Mouse (Mus musculus): ENCODE measurements around the gene Card9. TPM values are rescaled to one million over a fixed set of nuclear protein-coding genes. Genes with fewer than 3 reads are reported as not detected.
"Not testable (repeated sequence)": the region's sequence is repeated elsewhere in the genome, so short reads cannot be mapped to it uniquely, and the experiment has no call there.

Card9 gene
- polyA plus RNA-seq, 1 experiment from 2014 or later = 1.5 TPM

- ATAC-seq (ENCODE audit: low read depth) (no peak), DNase-seq (no peak)
- H3K9ac ChIP-seq = peak overlapping the region; percentile 33; the same call in 1 of the 2 replicates
- no peaks in the 10 kb centered on the region for H3K27me3 ChIP-seq
- no peaks in the 10 kb centered on the region for H3K9me3 ChIP-seq (replicated peaks)
- peaks cover 73% of the 10 kb centered on the region for H3K36me3 ChIP-seq
- peaks cover 26% of the 10 kb centered on the region for H3K4me1 ChIP-seq (replicated peaks)
- WGBS (ENCODE audit: insufficient replicate concordance) = 63% methylated on average over 3 of the region's 3 CpGs
- peak overlapping the region; percentile 25 for H3K4me2 ChIP-seq
- peak overlapping the region; percentile 97 for H3K4me3 ChIP-seq (replicated peaks)
- H3K27ac ChIP-seq = no peak overlapping the region
Observed at GRCm38 (mm10) chr2:26390954-26391353, 30.2 kb upstream of the Card9 start.

DNA sequence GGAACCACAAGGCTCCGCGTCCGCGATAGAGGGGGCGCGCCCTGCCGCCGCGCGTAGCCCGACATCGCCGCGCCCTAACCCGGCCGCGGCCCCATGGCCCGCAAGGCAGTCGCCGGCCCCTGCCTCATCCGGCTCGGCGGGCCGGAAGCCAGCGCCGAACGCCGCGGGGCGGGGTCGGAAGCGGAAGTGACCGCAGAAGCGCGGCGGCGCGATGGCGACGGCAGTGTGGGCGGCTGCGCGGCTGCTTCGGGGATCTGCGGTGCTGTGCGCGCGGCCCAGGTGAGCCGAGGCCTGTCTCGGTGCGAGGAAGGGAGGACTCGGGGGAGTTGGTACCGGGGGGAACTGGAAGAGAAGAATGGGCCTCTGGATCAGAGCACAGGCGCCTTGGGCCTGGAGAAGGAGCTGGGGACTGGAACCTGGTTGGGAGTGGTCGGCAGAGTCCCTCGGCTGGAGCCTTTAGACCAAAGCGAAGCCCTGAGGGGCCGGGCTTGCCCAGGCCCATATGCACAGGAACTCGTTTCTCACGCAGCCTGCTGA is 28.5 kb upstream of the Card9 start, which contains the start of the genes Entr1 and Pmpca:
Entr1 (minus strand) TSS at position 163 of the 537 bp plus-strand sequence.
Pmpca (plus strand) TSS at position 186 of the 537 bp plus-strand sequence.
- H3K27me3 ChIP-seq = no peaks in the 10 kb centered on the region
- H3K4me1 ChIP-seq (replicated peaks) = peaks cover 26% of the 10 kb centered on the region
- under 1% methylated on average over 60 of the region's 60 CpGs for WGBS (ENCODE audit: insufficient replicate concordance)
- peak; percentile 75 for DNase-seq
- H3K4me2 ChIP-seq = peak within 1 kb of the TSS; percentile 93
- H3K9me3 ChIP-seq (replicated peaks) = no peaks in the 10 kb centered on the region
- peak within 1 kb of the TSS; percentile 96 for H3K9ac ChIP-seq
- H3K36me3 ChIP-seq = peaks cover 73% of the 10 kb centered on the region
- ATAC-seq (ENCODE audit: low read depth) = peak; percentile 91
- peak within 1 kb of the TSS; percentile 83 for H3K27ac ChIP-seq
- peak within 1 kb of the TSS; percentile 97 for H3K4me3 ChIP-seq (replicated peaks)

- H3K4me3 ChIP-seq (replicated peaks) = peak overlapping the region; percentile 97
- no peaks in the 10 kb centered on the region for H3K9me3 ChIP-seq (replicated peaks)
- under 1% methylated on average over 45 of the region's 45 CpGs for WGBS (ENCODE audit: insufficient replicate concordance)
- DNase-seq (no peak), ATAC-seq (ENCODE audit: low read depth) (peak; percentile 72)
- H3K4me2 ChIP-seq = peak overlapping the region; percentile 93
- H3K27me3 ChIP-seq = no peaks in the 10 kb centered on the region
- peaks cover 26% of the 10 kb centered on the region for H3K4me1 ChIP-seq (replicated peaks)
- peak overlapping the region; percentile 96 for H3K9ac ChIP-seq
- peak overlapping the region; percentile 83 for H3K27ac ChIP-seq
- peaks cover 73% of the 10 kb centered on the region for H3K36me3 ChIP-seq
Observed at GRCm38 (mm10) chr2:26388682-26389153, 28.0 kb upstream of the Card9 start.

GRCm38 (mm10) chr2:26387713-26388112 is 27.0 kb upstream of the Card9 start:
- peaks cover 26% of the 10 kb centered on the region for H3K4me1 ChIP-seq (replicated peaks)
- H3K4me3 ChIP-seq (replicated peaks) = peak overlapping the region; percentile 97
- no peaks in the 10 kb centered on the region for H3K9me3 ChIP-seq (replicated peaks)
- ATAC-seq (ENCODE audit: low read depth) = no peak
- H3K4me2 ChIP-seq = peak overlapping the region; percentile 93
- no peaks in the 10 kb centered on the region for H3K27me3 ChIP-seq
- 65% methylated on average over 3 of the region's 3 CpGs for WGBS (ENCODE audit: insufficient replicate concordance)
- peak overlapping the region; percentile 96 for H3K9ac ChIP-seq
- DNase-seq = no peak
- peak overlapping the region; percentile 13; the same call in 1 of the 2 replicates for H3K27ac ChIP-seq
- H3K36me3 ChIP-seq = peaks cover 73% of the 10 kb centered on the region

DNA sequence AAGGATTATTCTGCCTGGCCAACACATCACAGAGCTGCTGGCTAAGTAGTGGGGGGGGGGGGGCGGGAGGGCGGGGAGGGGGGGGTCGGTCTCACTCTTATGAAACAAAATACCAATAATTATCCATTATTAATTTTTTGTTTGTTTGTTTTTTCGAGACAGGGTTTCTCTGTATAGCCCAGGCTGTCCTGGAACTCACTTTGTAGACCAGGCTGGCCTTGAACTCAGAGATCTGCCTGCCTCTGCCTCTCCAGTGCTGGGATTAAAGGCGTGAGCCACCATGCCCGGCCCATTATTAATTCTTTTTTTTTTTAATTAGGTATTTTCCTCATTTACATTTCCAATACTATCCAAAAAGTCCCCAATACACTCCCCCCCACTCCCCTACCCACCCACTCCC is 20.2 kb upstream of the Card9 start:
- not testable (repeated sequence) for H3K9me3 ChIP-seq (replicated peaks); DNase-seq; ATAC-seq (ENCODE audit: low read depth); H3K27me3 ChIP-seq; H3K27ac ChIP-seq
- WGBS (ENCODE audit: insufficient replicate concordance) = 19% methylated on average over 6 of the region's 6 CpGs
- Histone ChIP-seq H3K4me2 (peak overlapping the region; percentile 91), H3K4me1 (replicated peaks) (peaks cover 15% of the 10 kb centered on the region), H3K4me3 (replicated peaks) (peak overlapping the region; percentile 89), H3K9ac (peak overlapping the region; percentile 84; the same call in 1 of the 2 replicates), H3K36me3 (peaks cover 71% of the 10 kb centered on the region)

GRCm38 (mm10) chr2:26380131-26380771 is 19.5 kb upstream of the Card9 start, which contains the start of gene Snapc4:
Snapc4 (minus strand) TSS chr2:26380653.
- peak; percentile 92 for ATAC-seq (ENCODE audit: low read depth)
- Histone ChIP-seq H3K4me3 (replicated peaks) (peak within 1 kb of the TSS; percentile 89), H3K36me3 (peaks cover 70% of the 10 kb centered on the region), H3K4me1 (replicated peaks) (peaks cover 15% of the 10 kb centered on the region), H3K9me3 (replicated peaks) (no peaks in the 10 kb centered on the region), H3K27me3 (no peaks in the 10 kb centered on the region), H3K4me2 (peak within 1 kb of the TSS; percentile 91), H3K9ac (peak within 1 kb of the TSS; percentile 84), H3K27ac (peak within 1 kb of the TSS; percentile 50)
- DNase-seq = peak; percentile 78
- WGBS (ENCODE audit: insufficient replicate concordance) = under 1% methylated on average over 38 of the region's 38 CpGs

DNA sequence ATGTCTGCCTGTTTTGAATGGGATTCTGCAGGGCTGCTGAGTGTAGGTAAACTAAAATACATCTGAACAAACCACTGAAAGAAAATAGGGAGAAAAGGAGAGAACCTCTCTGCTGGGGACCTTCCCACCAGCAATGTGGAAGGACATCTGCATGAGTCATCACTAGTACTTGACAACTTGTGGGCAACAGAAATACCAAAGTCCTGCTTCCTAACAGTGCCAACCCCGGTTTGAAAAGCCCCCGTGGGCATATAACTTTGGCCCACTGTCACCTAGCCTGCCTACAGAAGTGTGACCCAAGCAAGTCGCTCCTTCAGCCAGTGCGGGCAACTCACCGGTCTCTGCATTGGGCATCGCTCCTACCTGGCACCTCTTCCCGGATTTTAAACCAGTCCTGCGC is 11.7 kb upstream of the Card9 start:
- H3K9ac ChIP-seq = no peak overlapping the region
- WGBS (ENCODE audit: insufficient replicate concordance) = 86% methylated on average over 8 of the region's 8 CpGs
- H3K4me2 ChIP-seq = no peak overlapping the region
- no peaks in the 10 kb centered on the region for H3K27me3 ChIP-seq
- no peak for DNase-seq
- ATAC-seq (ENCODE audit: low read depth) = no peak
- no peak overlapping the region for H3K27ac ChIP-seq
- H3K4me1 ChIP-seq (replicated peaks) = no peaks in the 10 kb centered on the region
- H3K4me3 ChIP-seq (replicated peaks) = no peak overlapping the region
- H3K36me3 ChIP-seq = peaks cover 96% of the 10 kb centered on the region
- no peaks in the 10 kb centered on the region for H3K9me3 ChIP-seq (replicated peaks)

GRCm38 (mm10) chr2:26368572-26368971 is 7.9 kb upstream of the Card9 start:
- DNase-seq (no peak), ATAC-seq (ENCODE audit: low read depth) (no peak)
- H3K4me1 ChIP-seq (replicated peaks) = no peaks in the 10 kb centered on the region
- H3K4me3 ChIP-seq (replicated peaks) = no peak overlapping the region
- H3K36me3 ChIP-seq = peaks cover 95% of the 10 kb centered on the region
- no peak overlapping the region for H3K9ac ChIP-seq
- WGBS (ENCODE audit: insufficient replicate concordance) = 81% methylated on average over 1 of the region's 1 CpGs
- H3K4me2 ChIP-seq = no peak overlapping the region
- no peaks in the 10 kb centered on the region for H3K9me3 ChIP-seq (replicated peaks)
- no peaks in the 10 kb centered on the region for H3K27me3 ChIP-seq
- H3K27ac ChIP-seq = no peak overlapping the region

DNA sequence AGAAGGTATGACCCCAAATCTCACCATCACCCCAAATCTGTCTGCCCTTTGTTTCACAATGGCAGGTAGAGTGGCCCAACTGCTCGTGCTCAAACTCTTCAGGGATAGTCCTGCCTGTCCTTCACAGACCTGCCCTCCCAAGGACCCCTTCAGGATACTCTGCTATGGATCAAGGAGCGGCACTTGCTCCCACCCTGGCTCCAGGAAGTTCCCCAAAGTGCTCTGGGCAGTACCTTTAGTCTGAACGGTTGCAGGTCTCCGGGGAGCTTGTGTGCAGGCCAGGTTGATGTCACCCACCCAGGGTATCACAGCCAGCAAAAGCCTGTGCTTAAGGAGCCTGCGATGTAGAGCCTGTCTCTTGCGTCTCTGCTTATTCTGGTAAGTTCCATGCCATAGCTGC is 7.2 kb upstream of the Card9 start:
- Histone ChIP-seq H3K9ac (no peak overlapping the region), H3K36me3 (peaks cover 95% of the 10 kb centered on the region), H3K4me3 (replicated peaks) (no peak overlapping the region), H3K4me2 (no peak overlapping the region), H3K27me3 (no peaks in the 10 kb centered on the region), H3K9me3 (replicated peaks) (no peaks in the 10 kb centered on the region), H3K4me1 (replicated peaks) (no peaks in the 10 kb centered on the region), H3K27ac (no peak overlapping the region)
- WGBS (ENCODE audit: insufficient replicate concordance) = 86% methylated on average over 6 of the region's 6 CpGs
- ATAC-seq (ENCODE audit: low read depth) (no peak), DNase-seq (no peak)

- Histone ChIP-seq H3K4me2 (no peak overlapping the region), H3K36me3 (peaks cover 72% of the 10 kb centered on the region), H3K4me1 (replicated peaks) (0 out of 2 replicates have a peak, but pooled peaks cover 2% of the 10 kb centered on the region), H3K4me3 (replicated peaks) (no peak overlapping the region), H3K27me3 (no peaks in the 10 kb centered on the region), H3K9ac (no peak overlapping the region), H3K27ac (no peak overlapping the region), H3K9me3 (replicated peaks) (no peaks in the 10 kb centered on the region)
- ATAC-seq (ENCODE audit: low read depth) (no peak), DNase-seq (no peak)
- WGBS (ENCODE audit: insufficient replicate concordance) = 69% methylated on average over 10 of the region's 10 CpGs
Observed at GRCm38 (mm10) chr2:26364738-26365465, 4.2 kb upstream of the Card9 start.

DNA sequence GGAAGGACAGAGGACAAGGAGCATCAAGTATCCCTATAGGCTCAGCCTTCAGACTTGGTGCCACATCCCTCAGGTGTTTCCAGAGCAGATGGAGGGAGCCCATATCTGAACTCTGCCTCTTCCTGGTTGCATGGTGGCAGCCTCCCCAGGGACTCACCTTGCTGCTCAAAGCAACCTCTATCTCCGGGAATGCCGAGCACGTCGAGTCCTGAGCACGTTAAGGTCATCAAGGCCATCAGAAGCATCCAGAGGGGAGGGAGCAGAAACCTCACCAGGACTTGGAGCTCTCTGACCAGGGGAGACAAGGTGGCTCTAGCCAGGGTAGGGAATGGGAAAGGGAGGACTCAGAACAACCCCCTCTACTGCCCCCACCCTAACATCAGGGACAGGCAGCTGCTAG is 2.8 kb upstream of the Card9 start:
- Histone ChIP-seq H3K36me3 (peaks cover 58% of the 10 kb centered on the region), H3K9me3 (replicated peaks) (no peaks in the 10 kb centered on the region), H3K4me2 (no peak overlapping the region)

More for the DNA sequence above, 2.8 kb upstream of the Card9 start:
- Histone ChIP-seq H3K27me3 (no peaks in the 10 kb centered on the region), H3K4me1 (replicated peaks) (0 out of 2 replicates have a peak, but pooled peaks cover 5% of the 10 kb centered on the region), H3K27ac (no peak overlapping the region), H3K9ac (no peak overlapping the region), H3K4me3 (replicated peaks) (no peak overlapping the region)
- ATAC-seq (ENCODE audit: low read depth) (no peak), DNase-seq (no peak)
- WGBS (ENCODE audit: insufficient replicate concordance) = 70% methylated on average over 5 of the region's 5 CpGs

Data from liver, embryonic 13.5 days (tissue).